Mouse (Mus musculus) layer of hippocampus, postnatal 36 days (tissue): ENCODE results near the gene Srbd1. TPM values are rescaled to one million over a fixed set of nuclear protein-coding genes. Genes with fewer than 3 reads are reported as not detected.

Experiments used
- DNase-seq, 2 experiments: peaks; one replicate each; pipeline ENCODE4 v3.0.0; 2022
- total RNA-seq, 2 experiments: library from RNA; stranded (reverse); gene quantifications; 2 replicates each; pipeline ENCODE4 v1.2.3; 2021

The Srbd1 gene
- 10 to 100 TPM; 16.2 to 16.6 TPM for total RNA-seq

- DNase-seq, result peak; percentile 84 to 86
Observed at GRCm38 (mm10) chr17:86145079-86145951, at the start of gene Srbd1. TSS of gene Srbd1 (minus strand) at chr17:86145175.

DNA sequence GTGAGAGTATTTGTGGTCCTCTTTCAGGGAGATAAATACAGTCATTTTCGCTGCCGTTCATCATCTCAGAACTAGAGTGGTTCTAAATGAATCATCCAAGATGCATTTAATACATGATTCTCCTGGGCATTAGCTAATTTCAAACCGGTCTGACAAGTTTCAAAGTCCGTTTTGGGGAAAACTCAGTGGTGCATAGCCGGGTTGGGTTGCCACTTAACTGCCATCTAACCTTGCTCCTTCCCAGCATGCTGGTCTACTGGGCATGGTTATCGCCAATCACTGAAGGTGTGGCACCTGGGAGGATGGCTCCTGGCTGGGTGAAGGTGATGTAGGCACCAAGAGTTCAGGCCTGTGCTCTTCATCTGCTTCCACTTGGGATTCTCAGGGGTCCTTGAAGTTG, 49.0 kb upstream of the Srbd1 start:
- no peak for DNase-seq

- DNase-seq, result no peak
Observed at GRCm38 (mm10) chr17:86187777-86188176, 42.8 kb upstream of the Srbd1 start.

GRCm38 (mm10) chr17:86185584-86185983, 40.6 kb upstream of the Srbd1 start:
- DNase-seq, result no peak

DNA sequence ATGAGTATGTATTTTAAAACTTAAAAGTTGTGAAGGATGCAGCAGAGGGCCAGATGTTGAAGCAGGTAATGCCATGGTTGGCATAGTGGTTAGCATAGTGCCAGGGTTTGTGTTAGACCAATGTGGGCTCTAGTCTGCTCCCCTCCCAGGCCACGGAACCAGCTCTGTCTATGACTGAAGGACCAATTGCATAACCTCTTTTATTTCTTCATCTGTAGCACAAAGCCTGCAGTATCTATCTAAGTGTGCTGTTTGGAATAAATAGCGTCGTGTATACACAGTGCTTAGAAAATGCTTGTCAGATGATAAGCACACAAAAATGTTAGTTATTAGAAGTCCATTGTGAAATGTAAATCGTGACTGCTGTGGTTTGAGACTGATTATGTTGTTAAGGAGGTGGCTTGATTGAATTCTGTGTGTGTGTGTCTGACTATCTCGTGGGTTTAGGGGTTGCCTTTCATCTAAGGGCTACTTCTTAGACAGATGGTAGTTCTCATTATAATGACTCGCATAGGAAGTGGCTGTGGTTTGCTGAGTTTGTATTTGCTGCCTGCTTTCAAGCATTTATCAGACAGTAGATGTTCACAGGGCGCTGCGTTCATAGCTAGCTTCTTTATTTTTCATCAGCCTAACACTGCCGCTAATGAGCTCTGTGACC, 39.7 kb upstream of the Srbd1 start:
- DNase-seq, result no peak

GRCm38 (mm10) chr17:86183788-86184187, 38.8 kb upstream of the Srbd1 start:
- no peak for DNase-seq

DNA sequence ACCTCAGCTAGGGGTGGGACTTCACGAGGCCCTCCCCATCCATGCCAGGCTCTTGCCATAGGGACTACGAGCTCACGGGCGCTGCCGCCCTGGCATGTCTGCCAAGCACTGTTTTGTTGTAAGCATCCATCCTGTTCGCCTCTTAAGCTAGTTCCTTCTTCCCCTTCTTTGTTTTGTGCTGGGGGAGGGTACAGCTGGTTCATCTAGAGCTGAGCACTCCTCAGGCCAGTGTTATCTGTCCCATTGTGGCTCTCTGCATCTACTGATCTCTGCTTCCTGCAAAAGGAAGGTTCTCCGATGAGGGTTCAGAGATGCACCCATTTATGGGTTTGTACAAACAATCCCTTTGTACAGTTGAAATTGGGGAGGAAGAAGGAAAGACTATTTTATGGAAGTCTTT, 31.7 kb upstream of the Srbd1 start:
- DNase-seq, result no peak

DNA sequence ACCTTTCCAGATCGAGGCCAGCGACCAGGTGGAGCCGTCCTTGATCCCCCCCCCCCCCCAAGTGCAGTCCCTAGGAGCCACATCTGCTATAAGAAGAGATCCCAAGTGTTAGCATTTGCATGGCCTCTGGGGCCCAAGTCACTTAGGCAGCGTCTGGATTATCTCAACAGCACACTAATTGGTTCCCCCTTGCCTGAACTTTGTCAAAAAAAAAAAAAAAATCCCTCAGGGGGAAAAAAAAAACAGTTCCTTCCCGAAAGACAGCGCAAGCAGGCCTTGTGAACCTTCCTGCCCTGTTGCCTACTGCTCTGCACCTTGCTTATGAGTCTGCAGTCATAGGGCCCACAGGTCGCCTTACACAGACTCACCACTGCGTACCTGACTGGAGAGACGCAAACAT, 30.5 kb upstream of the Srbd1 start:
- no peak for DNase-seq

DNA sequence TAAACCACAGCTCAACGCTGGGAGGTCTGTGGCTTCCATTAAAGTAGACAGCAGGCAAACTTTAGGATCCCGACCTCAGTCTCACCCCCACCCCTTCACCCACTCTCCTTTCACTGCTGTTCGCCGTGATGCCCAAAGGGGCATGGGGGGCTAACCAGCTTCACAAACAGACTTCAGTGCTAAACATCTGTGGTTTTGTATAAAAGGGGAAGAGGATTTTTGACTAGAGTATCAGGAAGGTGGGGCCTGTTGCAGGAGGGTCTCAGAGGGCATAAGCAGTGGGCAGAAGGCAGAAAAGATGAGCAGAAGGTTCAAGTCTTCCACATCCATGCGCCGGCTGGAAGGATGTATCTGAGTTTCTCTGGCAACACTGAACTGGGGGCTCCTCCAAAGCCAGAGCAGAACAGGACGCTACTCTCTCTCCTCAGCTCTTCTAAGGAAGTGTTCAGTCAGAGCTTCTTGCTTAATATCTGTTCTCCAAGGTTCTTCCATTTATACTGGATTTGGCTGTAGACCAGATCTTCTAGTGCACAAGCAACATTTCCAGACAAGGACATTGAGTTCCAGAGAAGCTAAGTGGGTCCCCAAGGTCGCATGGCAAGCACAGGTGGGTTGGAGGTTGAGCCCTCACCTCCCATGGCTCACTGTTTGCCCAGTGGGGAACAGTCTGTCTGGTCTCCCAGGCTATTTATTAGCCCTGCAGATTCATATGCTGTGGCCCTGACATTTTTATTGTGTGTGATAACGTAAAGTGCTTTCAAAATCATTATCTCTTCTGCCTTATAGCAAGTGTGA, 25.4 kb upstream of the Srbd1 start:
- no peak for DNase-seq

DNA sequence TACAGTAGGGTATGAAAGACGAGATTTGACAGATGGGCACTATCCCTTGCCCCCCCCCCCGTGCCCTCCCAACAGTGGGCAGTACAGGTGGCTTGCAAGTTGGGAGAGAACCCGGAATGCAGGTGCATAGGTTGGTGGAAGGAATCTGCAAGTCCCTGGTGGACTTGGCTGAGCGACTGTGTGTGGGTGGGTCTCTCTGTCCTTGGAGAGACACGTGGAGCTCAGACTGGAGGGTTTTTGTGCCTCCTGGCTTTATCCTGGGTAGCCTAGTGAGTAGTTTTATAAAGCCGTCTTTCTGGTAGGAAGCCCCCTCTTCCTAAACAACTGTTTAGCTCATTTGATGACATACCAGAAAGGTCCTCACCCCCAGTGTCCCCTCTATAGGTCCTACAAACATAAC, 24.1 kb upstream of the Srbd1 start:
- DNase-seq, result no peak

DNA sequence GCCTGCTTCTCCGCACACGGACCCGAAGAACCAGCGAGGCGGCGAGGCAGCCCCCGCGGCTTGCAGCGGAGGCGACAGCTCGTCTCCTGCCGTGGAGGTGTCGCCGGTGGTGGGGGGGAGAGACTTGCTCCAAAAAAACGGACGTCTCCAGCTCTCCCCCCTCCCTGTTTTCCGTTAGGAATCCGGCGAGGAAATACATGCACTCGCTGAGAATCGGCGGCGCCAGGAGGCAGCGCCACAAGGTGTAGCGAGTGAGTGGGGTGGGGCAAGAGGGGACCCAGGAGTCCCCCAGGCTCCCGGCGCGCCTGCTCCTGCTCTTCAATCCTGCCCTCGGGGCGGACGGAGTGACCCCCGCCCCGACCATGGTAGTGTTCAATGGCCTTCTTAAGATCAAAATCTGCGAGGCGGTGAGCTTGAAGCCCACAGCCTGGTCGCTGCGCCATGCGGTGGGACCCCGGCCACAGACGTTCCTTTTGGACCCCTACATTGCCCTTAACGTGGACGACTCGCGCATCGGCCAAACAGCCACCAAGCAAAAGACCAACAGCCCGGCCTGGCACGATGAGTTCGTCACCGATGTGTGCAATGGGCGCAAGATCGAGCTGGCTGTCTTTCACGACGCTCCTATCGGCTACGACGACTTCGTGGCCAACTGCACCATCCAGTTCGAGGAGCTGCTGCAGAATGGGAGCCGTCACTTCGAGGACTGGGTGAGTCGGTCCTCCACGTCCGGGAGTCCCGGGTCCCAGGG, 23.4 kb upstream of the Srbd1 start:
- no peak for DNase-seq

GRCm38 (mm10) chr17:86167320-86168230, 22.6 kb upstream of the Srbd1 start, which contains the start of gene Prkce:
TSS of gene Prkce (plus strand) at chr17:86167785.
- peak; percentile 77 to 78 for DNase-seq

DNA sequence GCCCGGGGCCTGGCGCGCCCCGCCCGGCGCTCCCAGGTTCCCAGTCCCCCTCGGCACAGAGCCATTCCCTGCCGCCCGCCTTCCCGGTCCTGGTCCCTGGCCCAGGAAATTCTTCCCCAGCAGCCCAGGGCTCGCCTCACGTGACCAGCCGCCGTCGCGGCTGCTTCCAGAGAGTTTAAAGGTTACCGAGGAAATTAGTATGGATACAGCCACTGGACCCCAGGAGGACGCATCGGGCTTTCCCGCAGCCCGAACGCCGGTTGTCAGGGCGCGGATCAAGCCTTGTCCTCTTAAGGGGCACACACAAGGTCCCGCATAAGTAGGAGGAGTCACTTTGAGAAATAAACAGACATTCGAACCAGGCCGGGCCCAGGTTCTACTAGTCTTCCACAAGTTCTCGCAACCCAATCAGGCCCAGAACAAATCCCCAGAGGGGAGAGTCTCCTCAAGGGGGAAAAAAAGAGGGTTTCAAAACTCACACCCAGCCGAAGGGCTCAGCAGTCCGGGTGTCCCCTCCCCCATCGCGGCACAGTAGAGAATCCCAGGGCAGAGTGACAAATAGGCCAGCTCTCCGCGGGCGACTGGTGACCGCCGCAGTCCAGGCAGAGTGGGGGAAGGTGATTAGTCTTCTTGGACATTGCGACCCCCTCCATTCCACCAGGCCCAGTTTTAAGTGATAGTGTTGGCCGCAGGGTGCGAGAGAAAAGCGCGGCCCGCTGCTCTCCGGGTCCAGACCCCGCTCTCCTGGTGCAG, 21.8 kb upstream of the Srbd1 start:
- peak; percentile 73 for DNase-seq

- DNase-seq, result no peak
Observed at GRCm38 (mm10) chr17:86166051-86166566, 21.1 kb upstream of the Srbd1 start.

GRCm38 (mm10) chr17:86164416-86164815, 19.4 kb upstream of the Srbd1 start:
- no peak for DNase-seq

- no peak for DNase-seq
Observed at GRCm38 (mm10) chr17:86162672-86163071, 17.7 kb upstream of the Srbd1 start.

- DNase-seq, result no peak
Observed at GRCm38 (mm10) chr17:86156999-86157398, 12.0 kb upstream of the Srbd1 start.

GRCm38 (mm10) chr17:86150867-86151348, 5.9 kb upstream of the Srbd1 start:
- DNase-seq, result peak; percentile 45 to 56

DNA sequence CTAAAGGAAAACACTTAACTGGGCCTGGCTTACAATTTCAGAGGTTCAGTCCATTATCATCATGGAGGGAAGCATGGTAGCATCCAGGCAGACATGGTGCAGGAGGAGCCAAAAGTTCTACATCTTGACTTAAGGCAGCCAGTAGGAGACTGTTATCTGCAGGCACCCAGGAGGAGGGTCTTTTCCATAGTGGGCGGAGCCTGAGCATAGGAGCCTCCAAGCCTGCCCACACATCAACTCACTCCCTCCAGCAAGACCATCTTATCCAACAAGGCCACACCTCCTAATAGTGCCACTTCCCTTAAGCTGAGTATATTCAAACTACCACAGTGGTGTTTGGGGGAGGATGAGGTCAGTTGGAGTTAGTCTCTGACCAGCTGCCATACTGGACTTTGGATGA, 4.8 kb upstream of the Srbd1 start:
- no peak for DNase-seq

- DNase-seq, result no peak
Observed at GRCm38 (mm10) chr17:86144537-86145078, 367 bp downstream of the Srbd1 start.
